Mouse (Mus musculus) embryonic facial prominence, embryonic 10.5 days (tissue): Measurements from ENCODE around the gene A930017K11Rik. TPM values are rescaled to one million over a fixed set of nuclear protein-coding genes. Genes with fewer than 3 reads are reported as not detected.
A peak's percentile ranks its signal among the peaks of the same experiment; 100 is the strongest.

Experiments
- DNase-seq: peaks from one replicate; pipeline ENCODE4 v3.0.0-alpha.2; 2017; ENCODE audit warnings: low spot score
- H3K27ac ChIP-seq: fragments of 300-500 bp; sonication (generic); replicated peaks from 2 replicates; pipeline ENCODE4 v1.5.1; 2016; ENCODE audit warnings: mild to moderate bottlenecking
- H3K27me3 ChIP-seq: fragments of 300-500 bp; sonication (generic); replicated peaks from 2 replicates; pipeline ENCODE4 v1.6.1; 2016; ENCODE audit warnings: low read depth, mild to moderate bottlenecking; ENCODE audit not compliant: poor library complexity, severe bottlenecking
- H3K36me3 ChIP-seq: fragments of 300-500 bp; sonication (generic); replicated peaks from 2 replicates; pipeline ENCODE4 v1.6.1; 2016; ENCODE audit warnings: mild to moderate bottlenecking, moderate library complexity
- H3K4me1 ChIP-seq: fragments of 300-500 bp; sonication (generic); 2 replicates; pipeline ENCODE4 v1.6.1; 2016
- H3K4me3 ChIP-seq: fragments of 300-500 bp; sonication (generic); 2 replicates; pipeline ENCODE4 v1.5.1; 2016; ENCODE audit warnings: mild to moderate bottlenecking, moderate library complexity
- H3K9me3 ChIP-seq: fragments of 300-500 bp; sonication (generic); 2 replicates; pipeline ENCODE4 v1.6.1; 2016; ENCODE audit warnings: mild to moderate bottlenecking
- WGBS: fragments of 180-500 bp; shearing (Covaris S2); methylation state at CpG from one replicate; pipeline ENCODE4 v1.1.7; 2016; 5-methylcytosine and 5-hydroxymethylcytosine counted together
- polyA plus RNA-seq: library from polyadenylated mRNA; unstranded; fragments of >200 nt; fragmentation: Nextera tagmentation; extraction: Ambion mirVana; gene quantifications from 2 replicates; pipeline ENCODE4 v1.2.1, GENCODE M21; 2016

A930017K11Rik gene
- polyA plus RNA-seq, 1 experiment from 2014 or later: 0.36 TPM

- Histone ChIP-seq H3K27ac (peak overlapping the region; percentile 51; the same call in 1 of the 2 replicates), H3K9me3 (no peaks in the 10 kb centered on the region), H3K4me3 (0 out of 2 replicates have a peak overlapping the region, but pooled peaks have one; percentile 5), H3K4me1 (peaks cover 57% of the 10 kb centered on the region), H3K27me3 (no peaks in the 10 kb centered on the region; the same call in 1 of the 2 replicates), H3K36me3 (peaks cover 5% of the 10 kb centered on the region)
- DNase-seq: no peak
- WGBS: 73% methylated on average over 9 of the region's 9 CpGs
Measured at GRCm38 (mm10) chr17:25943769-25944168, 8.6 kb downstream of the A930017K11Rik start.

GRCm38 (mm10) chr17:25943221-25943620 is 9.1 kb downstream of the A930017K11Rik start:
- H3K36me3 ChIP-seq: peaks cover 8% of the 10 kb centered on the region
- peak overlapping the region; percentile 51 for H3K27ac ChIP-seq
- no peaks in the 10 kb centered on the region; the same call in 1 of the 2 replicates for H3K27me3 ChIP-seq
- peaks cover 57% of the 10 kb centered on the region for H3K4me1 ChIP-seq
- 0 out of 2 replicates have a peak overlapping the region, but pooled peaks have one; percentile 5 for H3K4me3 ChIP-seq
- 83% methylated on average over 3 of the region's 3 CpGs for WGBS
- no peaks in the 10 kb centered on the region for H3K9me3 ChIP-seq
- DNase-seq: no peak

- peaks cover 14% of the 10 kb centered on the region for H3K36me3 ChIP-seq
- H3K4me3 ChIP-seq: peak overlapping the region; percentile 88
- peaks cover 57% of the 10 kb centered on the region for H3K4me1 ChIP-seq
- no peaks in the 10 kb centered on the region for H3K9me3 ChIP-seq
- DNase-seq: no peak
- H3K27ac ChIP-seq: peak overlapping the region; percentile 96
- 86% methylated on average over 2 of the region's 2 CpGs for WGBS
- H3K27me3 ChIP-seq: no peaks in the 10 kb centered on the region; the same call in 1 of the 2 replicates
Measured at GRCm38 (mm10) chr17:25942597-25943151, 9.7 kb downstream of the A930017K11Rik start.

GRCm38 (mm10) chr17:25941511-25942241 is 10.7 kb downstream of the A930017K11Rik start:
- peaks cover 57% of the 10 kb centered on the region for H3K4me1 ChIP-seq
- peak overlapping the region; percentile 88 for H3K4me3 ChIP-seq

GRCm38 (mm10) chr17:25934526-25934925 is 17.8 kb downstream of the A930017K11Rik start:
- H3K4me3 ChIP-seq: no peak overlapping the region
- no peaks in the 10 kb centered on the region for H3K27me3 ChIP-seq
- peaks cover under 1% of the 10 kb centered on the region; the same call in 1 of the 2 replicates for H3K4me1 ChIP-seq
- DNase-seq: no peak
- H3K27ac ChIP-seq: no peak overlapping the region
- H3K9me3 ChIP-seq: no peaks in the 10 kb centered on the region
- peaks cover 94% of the 10 kb centered on the region for H3K36me3 ChIP-seq
- 94% methylated on average over 1 of the region's 1 CpGs for WGBS

More at GRCm38 (mm10) chr17:25941511-25942241, 10.7 kb downstream of the A930017K11Rik start:
- no peaks in the 10 kb centered on the region; the same call in 1 of the 2 replicates for H3K27me3 ChIP-seq
- peak; percentile 86 for DNase-seq
- 3% methylated on average over 54 of the region's 54 CpGs for WGBS
- H3K27ac ChIP-seq: peak overlapping the region; percentile 96
- H3K36me3 ChIP-seq: peaks cover 24% of the 10 kb centered on the region
- no peaks in the 10 kb centered on the region for H3K9me3 ChIP-seq

- Histone ChIP-seq H3K36me3 (peaks cover 53% of the 10 kb centered on the region), H3K27me3 (no peaks in the 10 kb centered on the region), H3K4me1 (peaks cover 10% of the 10 kb centered on the region), H3K4me3 (no peak overlapping the region), H3K9me3 (no peaks in the 10 kb centered on the region), H3K27ac (no peak overlapping the region)
- no peak for DNase-seq
- 78% methylated on average over 2 of the region's 2 CpGs for WGBS
Measured at GRCm38 (mm10) chr17:25925348-25925747, 27.0 kb downstream of the A930017K11Rik start.

GRCm38 (mm10) chr17:25922120-25922519 is 30.2 kb downstream of the A930017K11Rik start:
- H3K27ac ChIP-seq: no peak overlapping the region
- H3K4me3 ChIP-seq: no peak overlapping the region
- H3K4me1 ChIP-seq: peaks cover 32% of the 10 kb centered on the region
- DNase-seq: no peak
- H3K27me3 ChIP-seq: no peaks in the 10 kb centered on the region
- WGBS: 82% methylated on average over 5 of the region's 5 CpGs
- peaks cover 31% of the 10 kb centered on the region for H3K36me3 ChIP-seq
- no peaks in the 10 kb centered on the region for H3K9me3 ChIP-seq

GRCm38 (mm10) chr17:25919786-25920642 is 32.4 kb downstream of the A930017K11Rik start:
- peak overlapping the region; percentile 90 for H3K27ac ChIP-seq
- H3K9me3 ChIP-seq: no peaks in the 10 kb centered on the region
- no peaks in the 10 kb centered on the region for H3K27me3 ChIP-seq
- WGBS: under 1% methylated on average over 40 of the region's 40 CpGs
- peak; percentile 100 for DNase-seq
- H3K4me3 ChIP-seq: peak overlapping the region; percentile 93
- peaks cover 22% of the 10 kb centered on the region for H3K36me3 ChIP-seq
- peaks cover 32% of the 10 kb centered on the region for H3K4me1 ChIP-seq

GRCm38 (mm10) chr17:25919144-25919785 is 33.1 kb downstream of the A930017K11Rik start, which contains the start of gene Rab40c:
Rab40c (minus strand) TSS chr17:25919727.
- Histone ChIP-seq H3K27ac (peak within 1 kb of the TSS; percentile 90), H3K9me3 (no peaks in the 10 kb centered on the region), H3K36me3 (peaks cover 22% of the 10 kb centered on the region), H3K4me3 (peak within 1 kb of the TSS; percentile 93), H3K27me3 (no peaks in the 10 kb centered on the region), H3K4me1 (peaks cover 34% of the 10 kb centered on the region)
- no peak for DNase-seq
- under 1% methylated on average over 76 of the region's 78 CpGs for WGBS

- Histone ChIP-seq H3K27me3 (no peaks in the 10 kb centered on the region), H3K4me3 (peak overlapping the region; percentile 93), H3K9me3 (no peaks in the 10 kb centered on the region), H3K36me3 (peaks cover 26% of the 10 kb centered on the region), H3K4me1 (peaks cover 35% of the 10 kb centered on the region), H3K27ac (no peak overlapping the region)
- DNase-seq: no peak
- WGBS: 84% methylated on average over 9 of the region's 9 CpGs
Measured at GRCm38 (mm10) chr17:25918037-25918750, 34.2 kb downstream of the A930017K11Rik start.

GRCm38 (mm10) chr17:25916931-25917647 is 35.3 kb downstream of the A930017K11Rik start:
- H3K9me3 ChIP-seq: no peaks in the 10 kb centered on the region
- peaks cover 35% of the 10 kb centered on the region for H3K4me1 ChIP-seq
- peak overlapping the region; percentile 93; the same call in 1 of the 2 replicates for H3K4me3 ChIP-seq
- peaks cover 30% of the 10 kb centered on the region for H3K36me3 ChIP-seq
- 88% methylated on average over 8 of the region's 8 CpGs for WGBS
- no peak overlapping the region for H3K27ac ChIP-seq
- no peak for DNase-seq
- no peaks in the 10 kb centered on the region for H3K27me3 ChIP-seq
